Mouse (Mus musculus) G1E (cell line): ENCODE measurements around the gene Col9a1. TPM values are rescaled to one million over a fixed set of nuclear protein-coding genes. Genes with fewer than 3 reads are reported as not detected.

Experiments
- ATAC-seq: 2 replicates; pipeline ENCODE4 v1.8.0; 2016; ENCODE audit warnings: mild to moderate bottlenecking; ENCODE audit not compliant: insufficient number of reproducible peaks, poor library complexity, low FRiP score, severe bottlenecking; ENCODE audit errors: extremely low read depth
- DNase-seq: peaks from one replicate; pipeline ENCODE4 v3.0.0; 2012; ENCODE audit warnings: low spot score
- H3K27me3 ChIP-seq: 2 replicates; pipeline ENCODE4 v1.6.1; 2012; ENCODE audit warnings: mild to moderate bottlenecking, low read length, inconsistent platforms; ENCODE audit not compliant: insufficient read depth
- H3K36me3 ChIP-seq: replicated peaks from 2 replicates; pipeline ENCODE3; 2012; ENCODE audit warnings: mild to moderate bottlenecking, inconsistent platforms
- H3K4me1 ChIP-seq: 2 replicates; pipeline ENCODE4 v1.6.1; 2012; ENCODE audit warnings: low read depth, low read length, inconsistent platforms, mixed read lengths; ENCODE audit not compliant: insufficient read depth
- H3K4me3 ChIP-seq: 2 replicates; pipeline ENCODE4 v1.5.1; 2012; ENCODE audit warnings: low read depth, mild to moderate bottlenecking, inconsistent platforms, low read length, moderate library complexity, mixed read lengths
- H3K9me3 ChIP-seq: replicated peaks from 2 replicates; pipeline ENCODE4 v1.6.1; 2012; ENCODE audit warnings: inconsistent platforms
- CTCF ChIP-seq: IDR thresholded peaks from 2 replicates; pipeline ENCODE4 v1.5.1; 2012; ENCODE audit warnings: low read depth, low read length, inconsistent platforms, mixed read lengths
- GATA1 ChIP-seq: IDR thresholded peaks from 2 replicates; pipeline ENCODE4 v1.6.1; 2012; ENCODE audit warnings: borderline replicate concordance, low read length, inconsistent platforms, mixed read lengths
- GATA2 ChIP-seq: IDR thresholded peaks from 2 replicates; pipeline ENCODE4 v1.6.1; 2012; ENCODE audit warnings: low read depth, low read length, inconsistent platforms, borderline replicate concordance
- POLR2AphosphoS5 ChIP-seq: IDR thresholded peaks from 2 replicates; pipeline ENCODE4 v1.6.1; 2012; ENCODE audit warnings: low read depth, low read length, inconsistent platforms; ENCODE audit not compliant: insufficient replicate concordance
- TAL1 ChIP-seq: conservative IDR thresholded peaks from 2 replicates; pipeline ENCODE4 v1.6.1; 2012; ENCODE audit warnings: low read depth, low read length, inconsistent platforms, mixed read lengths
- polyA plus RNA-seq: library from polyadenylated mRNA; stranded (reverse); fragments of >175 nt; gene quantifications from 2 replicates; pipeline ENCODE4 v1.2.3, GENCODE M21; 2012
- total RNA-seq, 2 experiments: library from RNA; stranded (forward) in 1 of 2; stranded (reverse) in 1 of 2; fragments of 200-1000 nt in 1 of 2; fragments of >200 nt in 1 of 2; fragmentation: Nextera tagmentation in 1 of 2; gene quantifications; 2 replicates each; pipeline ENCODE4 v1.2.3; 2014 to 2017

Col9a1 gene
- total and polyA plus RNA-seq, 3 experiments, result 0.22 TPM; not detected in 2

- ATAC-seq, result no peak
- DNase-seq, result no peak
- no peak for TF ChIP-seq POLR2AphosphoS5
- no peak for TF ChIP-seq TAL1
- no peak for TF ChIP-seq GATA2
- TF ChIP-seq CTCF, result no peak
- TF ChIP-seq GATA1, result no peak
- Histone ChIP-seq H3K4me1 (no peaks in the 10 kb centered on the region), H3K4me3 (no peak overlapping the region), H3K27me3 (peaks cover 5% of the 10 kb centered on the region; the same call in 1 of the 2 replicates), H3K36me3 (no peaks in the 10 kb centered on the region), H3K9me3 (no peaks in the 10 kb centered on the region)
Measured at GRCm38 (mm10) chr1:24157751-24158150, 19.7 kb upstream of the Col9a1 start.

GRCm38 (mm10) chr1:24169410-24169809 is 8.0 kb upstream of the Col9a1 start:
- H3K27me3 ChIP-seq, result no peaks in the 10 kb centered on the region
- H3K4me3 ChIP-seq, result no peak overlapping the region
- H3K4me1 ChIP-seq, result no peaks in the 10 kb centered on the region
- no peaks in the 10 kb centered on the region for H3K36me3 ChIP-seq
- DNase-seq, result no peak
- TF ChIP-seq POLR2AphosphoS5, result no peak
- no peak for TF ChIP-seq CTCF
- no peak for TF ChIP-seq TAL1
- TF ChIP-seq GATA2, result no peak
- TF ChIP-seq GATA1, result no peak
- no peaks in the 10 kb centered on the region for H3K9me3 ChIP-seq
- ATAC-seq, result no peak

- no peaks in the 10 kb centered on the region for H3K27me3 ChIP-seq
- no peaks in the 10 kb centered on the region for H3K9me3 ChIP-seq
- ATAC-seq (no peak), DNase-seq (peak; percentile 15)
- H3K4me1 ChIP-seq, result no peaks in the 10 kb centered on the region
- no peak overlapping the region for H3K4me3 ChIP-seq
- no peaks in the 10 kb centered on the region for H3K36me3 ChIP-seq
- no peak for TF ChIP-seq TAL1
- TF ChIP-seq GATA1, result no peak
- peak; percentile 39 for TF ChIP-seq CTCF
- TF ChIP-seq GATA2, result no peak
- TF ChIP-seq POLR2AphosphoS5, result no peak
Measured at GRCm38 (mm10) chr1:24171205-24171866, 6.1 kb upstream of the Col9a1 start.

GRCm38 (mm10) chr1:24171898-24172297 is 5.5 kb upstream of the Col9a1 start:
- no peak for DNase-seq
- H3K4me3 ChIP-seq, result no peak overlapping the region
- H3K36me3 ChIP-seq, result no peaks in the 10 kb centered on the region
- ATAC-seq, result no peak
- H3K9me3 ChIP-seq, result no peaks in the 10 kb centered on the region
- H3K27me3 ChIP-seq, result no peaks in the 10 kb centered on the region
- TF ChIP-seq GATA2 (no peak), CTCF (no peak), GATA1 (no peak), POLR2AphosphoS5 (no peak), TAL1 (no peak)
- H3K4me1 ChIP-seq, result no peaks in the 10 kb centered on the region

GRCm38 (mm10) chr1:24172656-24173055 is 4.8 kb upstream of the Col9a1 start:
- ATAC-seq (no peak), DNase-seq (no peak)
- Histone ChIP-seq H3K36me3 (no peaks in the 10 kb centered on the region), H3K4me3 (no peak overlapping the region), H3K9me3 (no peaks in the 10 kb centered on the region), H3K27me3 (no peaks in the 10 kb centered on the region), H3K4me1 (no peaks in the 10 kb centered on the region)
- TF ChIP-seq GATA1 (no peak), GATA2 (no peak), TAL1 (no peak), POLR2AphosphoS5 (no peak), CTCF (no peak)

- Histone ChIP-seq H3K4me1 (no peaks in the 10 kb centered on the region), H3K9me3 (no peaks in the 10 kb centered on the region), H3K27me3 (no peaks in the 10 kb centered on the region), H3K36me3 (no peaks in the 10 kb centered on the region), H3K4me3 (no peak overlapping the region)
- no peak for DNase-seq
- ATAC-seq, result no peak
- no peak for TF ChIP-seq CTCF
- TF ChIP-seq GATA1, result no peak
- no peak for TF ChIP-seq TAL1
- no peak for TF ChIP-seq GATA2
- no peak for TF ChIP-seq POLR2AphosphoS5
Measured at GRCm38 (mm10) chr1:24175761-24176160, 1.6 kb upstream of the Col9a1 start.
